In the genomic region with DNA sequence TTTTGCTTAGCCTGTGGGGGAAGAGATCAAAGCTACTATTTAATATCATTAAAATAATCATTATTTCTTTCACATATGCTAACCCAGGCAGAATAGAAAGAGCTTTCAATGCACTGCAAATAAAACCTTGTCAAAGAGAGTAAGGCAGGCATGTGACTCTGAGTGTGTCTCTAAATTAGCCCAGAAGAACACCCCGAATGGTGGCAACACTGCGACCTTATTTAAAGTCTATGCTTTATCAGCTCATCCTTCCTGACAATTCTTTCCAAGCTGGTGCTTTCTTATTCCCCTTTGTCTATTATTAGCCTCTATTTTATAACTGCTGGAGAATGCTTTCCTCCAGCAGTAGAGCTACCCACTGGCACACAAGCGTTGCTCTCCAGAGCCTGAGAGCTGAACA, we compare ENCODE assay signal across 14 mouse cellular contexts.
"Had no signal": no experiment of that assay in that cellular context is flagged by ENCODE, and none has a peak within 500 bp of the region (broad histone marks: within the 10 kb centered on the region; RNA-seq: fewer than 3 reads in every experiment).

No protein-coding gene starts in this region.

- H3K36me3 ChIP-seq: limb, embryonic 12.5 days; liver, embryonic 13.5 days; lung, embryonic 15.5 days had no signal

- H3K27ac ChIP-seq: limb, embryonic 12.5 days; liver, embryonic 13.5 days; lung, embryonic 15.5 days; macrophage had no signal

- H3K27me3 ChIP-seq: limb, embryonic 12.5 days; liver, embryonic 13.5 days; lung, embryonic 15.5 days; megakaryocyte, embryonic 14.5 days had no signal

- H3K4me3 ChIP-seq: limb, embryonic 12.5 days; liver, embryonic 13.5 days; lung, embryonic 15.5 days; megakaryocyte, embryonic 14.5 days had no signal

- H3K4me2 ChIP-seq: limb, embryonic 12.5 days; liver, embryonic 13.5 days; lung, embryonic 15.5 days had no signal

- H3K9me3 ChIP-seq: limb, embryonic 12.5 days; liver, embryonic 13.5 days; lung, embryonic 15.5 days; megakaryocyte, embryonic 14.5 days had no signal

- DNase-seq: kidney, adult 2 months; kidney, postnatal 25 days; liver; liver, embryonic 13.5 days; liver, postnatal 0 days; lung, postnatal 14 days; retina, postnatal 1 day; right cerebral cortex, postnatal 25 days; thymus, postnatal 4 days had no signal

- ATAC-seq: intestine, embryonic 16.5 days; liver, postnatal 0 days had no signal

- H3K9ac ChIP-seq: limb, embryonic 12.5 days; liver, embryonic 13.5 days; liver, postnatal 0 days; lung, embryonic 15.5 days had no signal

- H3K4me1 ChIP-seq: limb, embryonic 12.5 days; liver, embryonic 13.5 days; lung, embryonic 15.5 days; megakaryocyte, embryonic 14.5 days had no signal
